Comparison of ENCODE assay signal across 7 mouse cellular contexts in genomic region chr17:11067704-11068475, GRCm38 (mm10).
DNase-seq lines count a peak whose midpoint lies in the region; ATAC-seq and TF ChIP-seq lines count a peak whose summit lies in the region.

No protein-coding gene starts in this region.

- no peak overlapping the region; the same call in 1 of the 2 replicates for H3K4me3 ChIP-seq in embryonic facial prominence, embryonic 12.5 days
- peak overlapping the region; percentile 11; the same call in 1 of the 2 replicates for H3K4me3 ChIP-seq in neural tube, embryonic 12.5 days

- peaks cover 12% of the 10 kb centered on the region; the same call in 1 of the 2 replicates for H3K4me1 ChIP-seq in embryonic facial prominence, embryonic 12.5 days
- peaks cover 16% of the 10 kb centered on the region for H3K4me1 ChIP-seq in neural tube, embryonic 12.5 days

- no peaks in the 10 kb centered on the region for H3K9me3 ChIP-seq in embryonic facial prominence, embryonic 12.5 days
- H3K9me3 ChIP-seq in neural tube, embryonic 12.5 days: no peaks in the 10 kb centered on the region

- TF ChIP-seq POLR2A in brain, embryonic 14.5 days (IDR thresholded peaks at IDR 0.05; ENCODE audit: borderline replicate concordance, extremely low read depth, insufficient read depth, insufficient read length, poor library complexity, severe bottlenecking): no peak

- no peaks in the 10 kb centered on the region for H3K36me3 ChIP-seq in embryonic facial prominence, embryonic 12.5 days
- no peaks in the 10 kb centered on the region for H3K36me3 ChIP-seq in neural tube, embryonic 12.5 days

- peak; percentile 59; the same call in 1 of the 2 replicates for TF ChIP-seq CTCF in brain, embryonic 14.5 days (IDR thresholded peaks at IDR 0.05; ENCODE audit: borderline replicate concordance, extremely low read depth, insufficient read depth, insufficient read length)

- peak overlapping the region; percentile 34 for H3K4me2 ChIP-seq in embryonic facial prominence, embryonic 12.5 days (replicated peaks)
- H3K4me2 ChIP-seq in neural tube, embryonic 12.5 days (replicated peaks): peak overlapping the region; percentile 52

- whole genome bisulfite sequencing in embryonic facial prominence, embryonic 12.5 days: 7% methylated on average over 14 of the region's 14 CpGs
- 4% methylated on average over 14 of the region's 14 CpGs for WGBS in neural tube, embryonic 12.5 days

- ATAC-seq in embryonic facial prominence, embryonic 12.5 days (ENCODE audit: insufficient number of reproducible peaks, insufficient read depth, low FRiP score, low TSS enrichment): peak; percentile 85
- ATAC-seq in neural tube, embryonic 12.5 days (ENCODE audit: low FRiP score, low read depth): peak; percentile 95

- no peak overlapping the region for H3K9ac ChIP-seq in embryonic facial prominence, embryonic 12.5 days
- no peak overlapping the region for H3K9ac ChIP-seq in neural tube, embryonic 12.5 days

- peak; percentile 92 for DNase-seq in brain, embryonic 14.5 days (ENCODE audit: low read depth)
- DNase-seq in heart, adult 9 months (ENCODE audit: low spot score in 2 of 2): peak; percentile 35 to 48
- peak; percentile 21 to 42 for DNase-seq in kidney, adult 8-10 months
- DNase-seq in liver: peak; percentile 28
- DNase-seq in spleen, postnatal 4 days (ENCODE audit: low spot score in 2 of 2): no peak

- no peak overlapping the region for H3K27ac ChIP-seq in embryonic facial prominence, embryonic 12.5 days
- peak overlapping the region; percentile 42; the same call in 1 of the 2 replicates for H3K27ac ChIP-seq in neural tube, embryonic 12.5 days

- H3K27me3 ChIP-seq in embryonic facial prominence, embryonic 12.5 days: no peaks in the 10 kb centered on the region
- no peaks in the 10 kb centered on the region for H3K27me3 ChIP-seq in neural tube, embryonic 12.5 days (replicated peaks)

Comparison
In these comparisons a context has a peak if more than half of its experiments do, and no peak if none do; other contexts are left out.
1. DNase-seq: peak in brain, embryonic 14.5 days (single experiment), heart, adult 9 months (2 of 2), kidney, adult 8-10 months (2 of 2) and liver (single experiment); none in spleen, postnatal 4 days (0 of 2).